Mouse (Mus musculus): ENCODE measurements at regions not wholly inside any gene's neighbourhood (a gene's known extent, or its start where the extent isn't known, plus 50 kb on each side); places are given as distances from the start of the nearest gene placed in this dataset.

DNA sequence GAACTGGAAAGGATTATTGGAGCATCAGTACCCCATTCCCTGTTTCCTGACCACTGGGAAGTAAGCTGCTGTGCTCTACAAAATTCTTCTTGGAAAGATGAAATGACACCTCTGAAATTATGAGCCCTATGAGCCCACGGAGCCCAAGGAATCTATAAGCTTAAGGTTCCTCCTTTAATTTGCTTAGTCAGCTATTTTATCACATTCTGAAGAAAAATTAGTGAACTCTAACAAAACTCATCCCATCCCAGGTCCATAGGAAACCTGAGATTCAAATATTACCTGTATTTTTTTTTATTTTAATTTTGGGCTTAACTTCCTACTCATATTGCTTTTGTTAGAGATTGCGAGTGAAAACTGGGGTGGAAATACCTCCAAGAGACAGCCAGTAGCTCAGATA lies 194.5 kb upstream of the B3gat1 start:
- ATAC-seq = no peak
- Histone ChIP-seq H3K36me3 (ENCODE audit: control insufficient read depth, insufficient read depth, low read length) (no peaks in the 10 kb centered on the region), H3K9me3 (replicated peaks; ENCODE audit: control insufficient read depth, low read length, poor library complexity, severe bottlenecking) (no peaks in the 10 kb centered on the region), H3K9ac (ENCODE audit: low read depth, low read length) (no peak overlapping the region), H3K4me3 (ENCODE audit: low read depth, low read length) (no peak overlapping the region), H3K4me1 (ENCODE audit: control insufficient read depth, insufficient read depth, low read length) (peaks cover 3% of the 10 kb centered on the region; the same call in 1 of the 2 replicates), H3K27me3 (ENCODE audit: control insufficient read depth, insufficient read depth, low read depth, low read length) (no peaks in the 10 kb centered on the region), H3K27ac (ENCODE audit: low read length) (no peak overlapping the region), H3K4me2 (ENCODE audit: low read length) (no peak overlapping the region)
- 94% methylated on average over 2 of the region's 2 CpGs for whole genome bisulfite sequencing

DNA sequence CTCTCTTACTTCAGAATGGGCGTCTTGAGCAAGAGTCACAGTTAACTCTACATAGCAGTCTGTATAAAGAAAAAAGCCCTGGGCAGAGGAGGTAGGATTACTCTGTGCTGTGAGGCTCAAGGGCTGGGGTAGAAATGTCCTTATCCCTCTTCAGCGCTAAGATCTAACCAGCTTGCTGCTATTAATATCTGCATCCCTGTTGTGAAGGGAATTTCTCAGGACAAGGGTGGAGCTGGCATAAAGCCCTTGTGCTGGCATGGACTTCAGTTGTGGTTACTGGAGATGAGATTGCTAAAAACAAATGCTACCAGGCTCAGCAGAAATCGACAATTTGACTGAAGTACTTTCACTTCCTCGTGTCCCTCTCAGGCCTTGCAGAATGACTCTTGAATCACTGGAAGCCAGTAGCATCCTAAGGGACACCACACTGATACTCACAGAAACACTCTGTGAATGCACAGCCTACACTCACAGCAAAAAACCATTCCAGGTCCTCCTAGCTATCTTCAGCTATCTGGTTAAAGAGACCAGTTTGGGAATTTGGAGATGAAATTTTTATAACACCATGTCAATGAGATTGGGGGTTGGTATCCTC lies 185.1 kb upstream of the B3gat1 start:
- Histone ChIP-seq H3K36me3 (ENCODE audit: control insufficient read depth, insufficient read depth, low read length) (no peaks in the 10 kb centered on the region), H3K9me3 (replicated peaks; ENCODE audit: control insufficient read depth, low read length, poor library complexity, severe bottlenecking) (no peaks in the 10 kb centered on the region), H3K27me3 (ENCODE audit: control insufficient read depth, insufficient read depth, low read depth, low read length) (no peaks in the 10 kb centered on the region), H3K4me2 (ENCODE audit: low read length) (no peak overlapping the region), H3K4me3 (ENCODE audit: low read depth, low read length) (no peak overlapping the region), H3K27ac (ENCODE audit: low read length) (no peak overlapping the region), H3K9ac (ENCODE audit: low read depth, low read length) (no peak overlapping the region), H3K4me1 (ENCODE audit: control insufficient read depth, insufficient read depth, low read length) (no peaks in the 10 kb centered on the region)
- 73% methylated on average over 4 of the region's 4 CpGs for WGBS
- no peak for ATAC-seq

DNA sequence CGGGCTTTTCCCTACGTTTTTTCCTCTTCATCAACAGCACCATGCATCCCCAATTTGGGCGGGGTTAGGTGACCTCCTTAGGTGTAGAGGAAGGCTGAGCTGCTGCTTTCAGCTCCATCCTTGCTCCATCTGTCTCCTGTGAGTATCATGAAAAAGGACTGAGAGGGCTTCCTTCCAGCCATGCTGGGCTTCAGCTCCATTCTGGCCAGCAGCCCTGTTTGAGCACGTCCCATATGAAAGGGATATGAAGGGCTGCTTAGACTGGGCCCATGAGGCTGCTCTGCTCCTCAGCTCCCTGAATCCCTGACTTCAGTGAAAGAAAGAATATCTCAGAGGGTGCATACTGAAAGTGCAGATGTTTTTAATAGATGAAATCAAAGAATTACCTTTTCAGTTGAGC lies 184.4 kb upstream of the B3gat1 start:
- no peak overlapping the region for H3K4me3 ChIP-seq (ENCODE audit: low read depth, low read length)
- WGBS = 78% methylated on average over 4 of the region's 4 CpGs
- no peak overlapping the region for H3K9ac ChIP-seq (ENCODE audit: low read depth, low read length)
- no peaks in the 10 kb centered on the region for H3K36me3 ChIP-seq (ENCODE audit: control insufficient read depth, insufficient read depth, low read length)
- peak; percentile 60; the same call in 1 of the 2 replicates for ATAC-seq
- H3K9me3 ChIP-seq (replicated peaks; ENCODE audit: control insufficient read depth, low read length, poor library complexity, severe bottlenecking) = no peaks in the 10 kb centered on the region
- H3K27me3 ChIP-seq (ENCODE audit: control insufficient read depth, insufficient read depth, low read depth, low read length) = no peaks in the 10 kb centered on the region
- H3K4me1 ChIP-seq (ENCODE audit: control insufficient read depth, insufficient read depth, low read length) = no peaks in the 10 kb centered on the region
- no peak overlapping the region for H3K4me2 ChIP-seq (ENCODE audit: low read length)
- no peak overlapping the region for H3K27ac ChIP-seq (ENCODE audit: low read length)

DNA sequence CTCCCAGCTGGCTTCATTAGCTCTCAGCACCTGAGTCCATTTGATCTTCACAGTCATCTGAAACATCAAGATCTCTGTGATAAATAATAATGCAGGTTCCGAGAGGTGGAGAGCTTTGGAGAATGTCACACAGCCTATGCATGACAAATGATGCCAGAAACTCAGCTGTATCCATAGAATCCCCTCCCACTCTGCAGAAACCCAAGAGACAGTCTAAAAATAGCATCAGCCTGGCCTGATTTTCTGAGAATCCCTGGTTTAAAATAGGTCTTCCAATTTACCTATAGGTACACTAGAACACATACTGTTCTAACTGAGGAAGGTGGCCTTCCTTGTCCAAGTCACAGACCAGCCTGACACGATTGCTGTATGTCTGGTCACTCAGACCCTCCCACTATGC lies 184.0 kb upstream of the B3gat1 start:
- no peak overlapping the region for H3K4me2 ChIP-seq (ENCODE audit: low read length)
- H3K4me3 ChIP-seq (ENCODE audit: low read depth, low read length) = no peak overlapping the region
- ATAC-seq = 0 out of 2 replicates have a peak, but pooled peaks have one; percentile 36
- WGBS = 80% methylated on average over 2 of the region's 2 CpGs
- H3K9me3 ChIP-seq (replicated peaks; ENCODE audit: control insufficient read depth, low read length, poor library complexity, severe bottlenecking) = no peaks in the 10 kb centered on the region
- H3K9ac ChIP-seq (ENCODE audit: low read depth, low read length) = no peak overlapping the region
- no peaks in the 10 kb centered on the region for H3K36me3 ChIP-seq (ENCODE audit: control insufficient read depth, insufficient read depth, low read length)
- H3K27ac ChIP-seq (ENCODE audit: low read length) = no peak overlapping the region
- no peaks in the 10 kb centered on the region for H3K27me3 ChIP-seq (ENCODE audit: control insufficient read depth, insufficient read depth, low read depth, low read length)
- H3K4me1 ChIP-seq (ENCODE audit: control insufficient read depth, insufficient read depth, low read length) = no peaks in the 10 kb centered on the region

DNA sequence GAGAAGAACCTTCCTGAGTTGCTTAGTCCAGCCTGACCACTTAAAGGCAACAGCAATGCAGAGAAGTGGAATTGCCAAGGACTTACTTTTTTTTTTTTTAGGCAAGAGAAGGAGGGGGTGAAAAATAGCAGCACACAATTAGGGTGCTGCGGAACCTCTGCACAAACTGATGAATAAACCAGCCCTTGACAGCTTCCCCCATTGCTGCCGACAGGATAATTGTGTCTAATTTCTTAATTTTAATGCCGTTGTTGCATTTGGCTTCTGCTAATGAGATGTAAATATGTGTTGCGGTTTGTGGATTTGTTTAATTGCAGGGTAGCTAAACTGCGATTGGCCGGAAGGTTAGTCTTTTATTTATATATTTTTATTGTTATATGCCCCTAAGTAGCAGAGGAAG lies 157.5 kb upstream of the B3gat1 start:
- no peak overlapping the region for H3K4me3 ChIP-seq (ENCODE audit: low read depth, low read length)
- H3K9me3 ChIP-seq (replicated peaks; ENCODE audit: control insufficient read depth, low read length, poor library complexity, severe bottlenecking) = no peaks in the 10 kb centered on the region
- ATAC-seq = no peak
- no peak overlapping the region for H3K9ac ChIP-seq (ENCODE audit: low read depth, low read length)
- H3K27me3 ChIP-seq (ENCODE audit: control insufficient read depth, insufficient read depth, low read depth, low read length) = no peaks in the 10 kb centered on the region
- H3K36me3 ChIP-seq (ENCODE audit: control insufficient read depth, insufficient read depth, low read length) = no peaks in the 10 kb centered on the region
- H3K27ac ChIP-seq (ENCODE audit: low read length) = no peak overlapping the region
- 83% methylated on average over 6 of the region's 6 CpGs for WGBS
- H3K4me1 ChIP-seq (ENCODE audit: control insufficient read depth, insufficient read depth, low read length) = no peaks in the 10 kb centered on the region
- no peak overlapping the region for H3K4me2 ChIP-seq (ENCODE audit: low read length)

DNA sequence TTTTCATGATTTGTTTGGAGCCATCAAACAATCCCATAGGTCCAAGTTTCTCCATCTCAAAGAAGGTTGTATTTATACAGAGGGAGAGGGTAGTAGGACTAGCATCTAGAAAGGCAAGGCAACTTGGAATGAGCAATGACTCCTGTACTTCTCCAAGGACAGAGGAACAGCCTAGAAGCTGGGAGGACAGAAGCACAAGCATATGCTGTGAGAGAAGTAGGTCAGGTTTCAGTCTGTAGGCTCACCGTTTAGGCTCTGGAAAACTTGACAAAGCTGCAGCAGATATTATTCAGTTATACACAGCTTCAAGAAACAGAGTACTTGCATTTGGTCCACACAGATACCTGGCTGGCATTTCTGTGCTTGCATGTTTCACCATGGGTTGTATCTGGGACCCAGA lies 131.5 kb upstream of the B3gat1 start:
- H3K4me2 ChIP-seq (ENCODE audit: low read length) = no peak overlapping the region
- no peak for ATAC-seq
- no peaks in the 10 kb centered on the region for H3K4me1 ChIP-seq (ENCODE audit: control insufficient read depth, insufficient read depth, low read length)
- no peak overlapping the region for H3K27ac ChIP-seq (ENCODE audit: low read length)
- H3K27me3 ChIP-seq (ENCODE audit: control insufficient read depth, insufficient read depth, low read depth, low read length) = no peaks in the 10 kb centered on the region
- H3K9ac ChIP-seq (ENCODE audit: low read depth, low read length) = no peak overlapping the region
- WGBS = 93% methylated on average over 1 of the region's 1 CpGs
- H3K9me3 ChIP-seq (replicated peaks; ENCODE audit: control insufficient read depth, low read length, poor library complexity, severe bottlenecking) = no peaks in the 10 kb centered on the region
- H3K4me3 ChIP-seq (ENCODE audit: low read depth, low read length) = no peak overlapping the region
- H3K36me3 ChIP-seq (ENCODE audit: control insufficient read depth, insufficient read depth, low read length) = no peaks in the 10 kb centered on the region

DNA sequence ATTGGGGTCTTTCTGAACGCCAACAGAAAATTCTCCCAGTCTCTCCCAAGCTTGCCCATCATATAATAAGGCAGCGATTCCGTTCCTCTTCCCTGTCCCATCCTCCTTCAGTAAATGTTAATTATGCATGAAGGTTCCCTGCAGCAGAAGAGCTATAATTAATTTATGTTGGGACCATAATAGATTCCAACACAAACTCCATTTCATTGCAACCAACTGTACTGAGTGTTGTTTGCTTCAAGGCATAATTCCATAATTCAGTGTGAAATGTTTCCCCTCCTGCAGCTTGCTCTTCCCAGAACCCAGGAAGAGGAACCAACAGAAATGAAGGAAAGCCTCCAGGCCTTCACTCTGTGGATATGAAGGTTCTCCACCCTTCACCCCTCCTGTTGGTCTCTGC lies 129.0 kb upstream of the B3gat1 start:
- H3K4me3 ChIP-seq (ENCODE audit: low read depth, low read length) = no peak overlapping the region
- ATAC-seq = no peak
- no peaks in the 10 kb centered on the region for H3K4me1 ChIP-seq (ENCODE audit: control insufficient read depth, insufficient read depth, low read length)
- whole genome bisulfite sequencing = 65% methylated on average over 3 of the region's 3 CpGs
- no peak overlapping the region for H3K9ac ChIP-seq (ENCODE audit: low read depth, low read length)
- no peak overlapping the region for H3K4me2 ChIP-seq (ENCODE audit: low read length)
- H3K36me3 ChIP-seq (ENCODE audit: control insufficient read depth, insufficient read depth, low read length) = no peaks in the 10 kb centered on the region
- no peaks in the 10 kb centered on the region for H3K27me3 ChIP-seq (ENCODE audit: control insufficient read depth, insufficient read depth, low read depth, low read length)
- H3K27ac ChIP-seq (ENCODE audit: low read length) = no peak overlapping the region
- no peaks in the 10 kb centered on the region for H3K9me3 ChIP-seq (replicated peaks; ENCODE audit: control insufficient read depth, low read length, poor library complexity, severe bottlenecking)

DNA sequence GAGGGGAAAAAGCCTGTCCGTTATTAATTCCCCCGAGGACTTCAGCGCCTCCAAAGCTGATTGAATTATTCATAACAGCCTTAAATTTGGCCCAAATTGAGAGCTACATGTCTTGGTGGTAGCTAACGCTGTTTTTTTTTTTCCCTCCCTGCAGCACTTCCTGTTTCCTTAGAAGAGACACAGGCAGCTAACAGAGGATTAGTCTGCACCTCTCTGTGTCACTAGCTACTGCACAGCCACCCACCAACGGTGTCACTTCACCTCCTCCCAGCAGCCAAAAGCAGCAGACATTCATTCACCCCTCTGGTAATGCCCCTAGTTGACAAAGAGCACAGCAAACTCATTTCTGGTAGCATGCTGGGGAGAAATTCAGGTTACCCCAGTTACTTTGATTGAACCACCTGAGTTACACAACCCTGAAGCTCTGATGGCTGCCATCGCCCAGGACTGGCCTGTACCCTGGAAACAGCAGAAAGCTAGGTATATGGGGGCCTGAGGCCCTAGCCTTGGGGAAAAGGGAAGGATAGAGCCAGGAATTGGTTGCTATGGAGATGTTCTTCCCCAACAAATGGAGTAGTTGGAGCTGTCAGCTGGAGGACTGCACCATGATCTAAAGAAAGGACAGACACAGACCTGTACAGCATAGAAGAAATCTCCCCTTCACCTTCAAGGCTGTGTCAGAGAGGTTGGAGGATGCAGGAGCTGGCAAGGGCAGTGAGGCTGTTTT lies 121.7 kb upstream of the B3gat1 start:
- Histone ChIP-seq H3K4me2 (ENCODE audit: low read length) (no peak overlapping the region), H3K27ac (ENCODE audit: low read length) (peak overlapping the region; percentile 12; the same call in 1 of the 2 replicates), H3K4me1 (ENCODE audit: control insufficient read depth, insufficient read depth, low read length) (peaks cover 6% of the 10 kb centered on the region; the same call in 1 of the 2 replicates), H3K27me3 (ENCODE audit: control insufficient read depth, insufficient read depth, low read depth, low read length) (no peaks in the 10 kb centered on the region), H3K9ac (ENCODE audit: low read depth, low read length) (no peak overlapping the region), H3K4me3 (ENCODE audit: low read depth, low read length) (no peak overlapping the region), H3K9me3 (replicated peaks; ENCODE audit: control insufficient read depth, low read length, poor library complexity, severe bottlenecking) (no peaks in the 10 kb centered on the region), H3K36me3 (ENCODE audit: control insufficient read depth, insufficient read depth, low read length) (no peaks in the 10 kb centered on the region)
- ATAC-seq = peak; percentile 81
- WGBS = 47% methylated on average over 6 of the region's 6 CpGs

DNA sequence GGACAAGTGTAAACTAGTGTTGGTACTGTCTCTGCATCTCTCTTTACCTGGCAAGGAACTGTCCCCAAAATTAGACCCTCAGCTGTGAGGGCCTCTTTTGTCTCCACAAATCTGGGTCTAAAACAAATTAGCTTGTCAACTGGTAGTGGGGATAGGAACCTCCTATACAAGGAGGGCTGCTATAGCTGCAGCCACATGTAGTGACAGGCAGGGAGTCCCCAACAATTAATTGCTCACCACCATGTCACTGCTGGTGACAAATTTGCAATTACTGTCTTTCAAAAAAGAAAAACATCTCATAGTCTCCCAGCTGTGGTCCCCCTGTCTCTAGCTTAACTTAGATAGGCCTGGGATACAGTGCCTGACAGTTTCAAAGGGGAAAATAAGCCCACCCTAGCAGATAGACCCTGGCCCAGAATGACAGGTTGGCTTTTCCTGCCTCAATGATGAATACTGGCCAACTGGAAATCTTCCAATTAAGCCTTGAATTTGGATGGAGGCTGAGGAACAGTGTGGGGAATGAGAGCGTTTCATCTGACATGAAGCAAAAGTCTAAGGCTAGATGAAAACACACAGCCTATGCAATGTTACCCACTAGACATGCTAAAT lies 110.6 kb upstream of the B3gat1 start:
- Histone ChIP-seq H3K27me3 (ENCODE audit: control insufficient read depth, insufficient read depth, low read depth, low read length) (no peaks in the 10 kb centered on the region), H3K9me3 (replicated peaks; ENCODE audit: control insufficient read depth, low read length, poor library complexity, severe bottlenecking) (no peaks in the 10 kb centered on the region), H3K36me3 (ENCODE audit: control insufficient read depth, insufficient read depth, low read length) (no peaks in the 10 kb centered on the region), H3K4me1 (ENCODE audit: control insufficient read depth, insufficient read depth, low read length) (no peaks in the 10 kb centered on the region), H3K27ac (ENCODE audit: low read length) (no peak overlapping the region), H3K4me3 (ENCODE audit: low read depth, low read length) (no peak overlapping the region), H3K4me2 (ENCODE audit: low read length) (no peak overlapping the region), H3K9ac (ENCODE audit: low read depth, low read length) (no peak overlapping the region)
- WGBS = 86% methylated on average over 1 of the region's 1 CpGs
- no peak for ATAC-seq

All from midbrain, embryonic 16.5 days (tissue).